Mouse (Mus musculus) spleen, postnatal 36 days (tissue): Measurements from ENCODE around the gene Them5.

Experiments used
- DNase-seq, 2 experiments: peaks; one replicate each; pipeline ENCODE4 v3.0.0; 2022; ENCODE audit warnings: low spot score in 2 of 2, mixed read lengths in 1 of 2

Gene Them5

DNA sequence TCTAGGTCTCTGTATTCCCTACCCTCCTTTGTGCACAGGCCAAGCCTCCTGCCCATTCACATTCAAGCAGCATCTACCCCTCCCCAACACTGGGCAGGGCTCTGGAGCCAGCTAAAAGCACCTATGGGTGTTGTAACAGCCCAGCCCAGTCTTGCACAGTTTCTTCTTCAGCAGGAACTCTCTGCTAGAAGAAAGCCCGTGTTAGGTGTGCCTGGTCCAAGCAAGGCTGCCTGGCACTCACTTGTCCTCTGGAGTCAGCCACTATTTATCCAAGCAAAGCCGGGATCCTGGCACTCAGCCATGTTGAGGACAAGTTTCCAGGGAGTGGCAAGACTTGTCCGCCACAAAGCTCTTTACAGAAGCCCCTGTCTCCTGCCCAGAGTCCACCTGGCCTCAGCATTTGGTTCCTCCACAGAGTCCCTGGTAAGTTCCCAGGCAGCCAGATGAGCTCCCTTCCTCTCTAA is at the start of gene Them5:
Gene Them5, plus strand, starts transcription at position 141 of the 464 bp plus-strand sequence.
- DNase-seq: no peak

DNA sequence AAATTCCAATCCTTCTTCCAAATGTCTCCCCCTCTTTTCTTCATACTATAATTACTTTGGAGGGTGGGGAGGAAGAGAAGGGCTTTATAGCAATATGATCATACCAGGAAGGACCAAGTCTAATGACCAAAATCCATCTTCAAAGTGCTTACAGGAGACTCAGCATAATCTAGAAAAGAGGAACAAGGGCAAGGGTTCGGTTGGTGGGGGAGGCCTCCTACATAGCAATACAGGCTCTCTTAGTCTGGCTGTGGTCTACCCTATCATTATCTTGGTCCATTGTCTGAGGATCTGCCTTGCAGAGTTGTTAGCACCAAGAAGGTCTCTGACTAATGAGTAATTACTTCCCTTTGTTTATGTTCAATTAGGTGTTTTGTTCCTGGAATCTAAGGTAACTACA is 36.4 kb upstream of the Them5 start:
- DNase-seq: no peak

DNA sequence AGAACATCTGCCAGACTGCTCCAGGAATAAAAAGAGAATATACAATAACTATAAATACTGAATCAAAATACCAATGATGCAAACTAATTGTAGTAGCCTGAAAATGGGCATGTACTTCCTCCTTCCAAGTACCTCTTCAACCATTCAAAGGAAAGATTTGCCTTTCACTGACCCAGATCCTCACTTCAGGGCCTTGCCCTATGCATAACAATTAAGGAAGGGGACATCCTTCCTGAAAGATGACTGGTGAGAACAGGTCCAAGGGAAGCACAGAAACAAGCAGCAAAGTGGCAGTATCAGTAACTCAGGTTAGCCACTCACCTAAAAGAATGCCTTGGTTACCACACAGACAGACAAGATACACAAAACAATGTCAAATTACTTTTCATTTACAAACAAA is 34.9 kb upstream of the Them5 start:
- DNase-seq: no peak

DNA sequence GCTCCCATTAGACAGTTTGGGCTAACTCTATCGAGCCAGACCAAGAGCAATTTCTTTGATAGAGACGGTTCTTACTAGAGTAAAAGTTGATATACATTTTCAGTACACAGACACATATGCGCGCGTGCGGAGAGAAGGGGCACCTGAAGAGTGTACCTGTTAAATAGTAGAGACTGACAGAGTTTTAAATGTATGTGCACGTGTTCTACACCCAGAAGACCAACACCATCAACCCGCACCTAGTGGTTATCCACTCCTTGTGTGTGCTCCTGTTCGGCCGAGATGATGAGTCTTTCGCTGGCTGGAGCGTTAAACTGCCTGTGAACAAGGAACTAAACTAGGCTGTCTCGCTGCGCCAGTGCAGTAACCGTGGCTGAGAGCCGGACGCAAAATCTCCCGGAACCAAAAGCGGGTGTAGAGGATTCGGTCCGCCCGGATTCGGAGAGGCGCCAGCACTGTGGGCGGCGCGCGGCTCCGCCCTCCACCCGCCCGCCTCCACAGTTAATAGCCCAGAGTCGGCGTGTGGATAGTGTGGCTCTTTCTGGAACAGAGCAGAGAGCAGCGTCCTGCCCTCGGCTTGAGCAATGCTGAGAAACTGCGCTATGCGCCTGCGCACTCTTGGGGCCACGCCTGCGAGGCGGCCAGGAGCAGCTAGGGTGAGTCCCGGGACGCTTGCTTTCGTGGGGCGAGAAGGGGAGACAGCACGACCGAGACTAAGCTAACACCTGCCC is 32.1 kb upstream of the Them5 start, which contains the start of gene Them4:
Gene Them4, plus strand, starts transcription at position 457 of the 731 bp plus-strand sequence.
- DNase-seq: peak; percentile 87 to 89

- DNase-seq: no peak
Measured at GRCm38 (mm10) chr3:94310491-94310890, 31.4 kb upstream of the Them5 start.

DNA sequence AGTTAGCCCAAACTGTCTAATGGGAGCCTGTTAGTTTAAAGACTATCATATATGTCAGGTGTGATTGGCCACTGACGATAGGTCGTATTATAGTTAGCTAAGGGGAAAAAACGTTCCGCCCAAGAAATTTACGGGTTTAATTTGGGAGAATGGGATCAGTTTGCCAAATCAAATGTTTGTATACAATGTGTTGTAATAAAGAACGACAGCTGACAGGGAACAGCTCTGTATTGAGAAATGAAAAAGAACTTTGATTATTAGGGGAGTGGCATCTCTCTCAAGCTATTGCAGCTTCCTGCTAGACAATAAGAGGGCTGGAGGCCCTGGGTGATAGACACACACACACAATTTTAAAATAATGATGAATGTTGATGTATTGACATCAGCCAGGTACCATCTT is 31.0 kb upstream of the Them5 start:
- no peak for DNase-seq

GRCm38 (mm10) chr3:94311376-94311775 is 30.5 kb upstream of the Them5 start:
- DNase-seq: no peak

DNA sequence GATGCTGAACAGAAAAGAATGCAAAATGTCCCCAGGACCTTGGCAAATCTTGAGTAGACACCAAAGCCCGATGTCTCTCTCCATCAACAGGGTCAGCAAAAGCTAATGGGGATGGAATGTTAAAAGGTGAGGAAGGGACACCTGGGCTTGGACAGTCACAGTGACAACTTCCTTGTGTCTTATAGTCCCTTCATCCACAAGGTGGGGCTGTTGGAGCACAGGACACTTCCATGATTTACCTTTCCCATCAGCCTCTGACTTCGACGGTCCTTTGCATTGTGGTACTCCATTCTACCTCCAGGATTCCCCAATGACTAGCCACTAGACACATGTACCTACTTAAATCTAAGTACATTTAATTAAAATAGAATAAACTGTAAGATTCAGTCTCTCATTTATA is 13.2 kb upstream of the Them5 start:
- DNase-seq: no peak

GRCm38 (mm10) chr3:94334442-94334841 is 7.5 kb upstream of the Them5 start:
- DNase-seq: no peak

- DNase-seq: no peak
Measured at GRCm38 (mm10) chr3:94338522-94338921, 3.4 kb upstream of the Them5 start.

- no peak for DNase-seq
Measured at GRCm38 (mm10) chr3:94342552-94342951, 653 bp downstream of the Them5 start.

GRCm38 (mm10) chr3:94344182-94344581 is 2.3 kb downstream of the Them5 start:
- no peak for DNase-seq

DNA sequence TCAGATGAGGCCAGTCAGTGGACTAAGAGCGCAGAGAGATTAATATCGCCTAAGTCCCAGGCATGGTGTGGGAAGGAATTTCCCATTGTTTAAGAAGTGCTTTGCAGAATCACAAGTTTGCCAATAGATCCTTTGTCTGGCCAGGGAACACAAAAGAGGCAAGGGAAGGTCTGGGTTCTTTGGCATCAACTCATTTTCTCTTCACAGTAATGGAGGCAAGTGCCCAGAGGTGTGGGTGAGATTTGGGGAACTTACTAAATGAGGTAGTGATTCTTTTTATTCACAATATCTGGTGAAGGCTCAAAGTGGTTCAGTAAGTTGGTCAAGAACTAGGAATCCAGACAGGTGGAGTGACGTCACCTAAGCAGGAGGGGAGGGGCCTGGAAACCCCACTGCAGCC is 3.0 kb downstream of the Them5 start:
- DNase-seq: no peak

GRCm38 (mm10) chr3:94348146-94348545 is 6.2 kb downstream of the Them5 start:
- DNase-seq: no peak

DNA sequence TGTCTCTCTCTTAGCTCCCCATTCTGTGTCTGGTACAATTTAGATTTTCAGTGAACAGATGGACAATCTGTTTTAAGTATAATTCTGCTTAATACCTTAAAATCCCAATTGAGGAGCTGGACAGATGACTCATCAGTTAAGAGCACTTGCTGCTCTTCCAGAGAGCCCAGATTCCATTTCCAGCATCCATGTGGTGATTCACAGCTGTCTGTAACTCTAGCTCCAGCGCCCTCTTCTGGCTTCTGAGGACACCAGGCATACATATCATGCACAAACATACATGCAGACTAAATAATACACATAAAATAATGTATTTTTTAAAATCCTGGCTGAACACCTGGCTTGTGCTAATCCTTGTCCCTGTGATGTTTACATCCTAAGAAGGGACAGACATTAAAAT is 18.9 kb downstream of the Them5 start:
- DNase-seq: no peak

GRCm38 (mm10) chr3:94362138-94362537 is 20.2 kb downstream of the Them5 start, which contains the start of gene C2cd4d:
C2cd4d (plus strand) TSS chr3:94362438.
- no peak for DNase-seq

GRCm38 (mm10) chr3:94363291-94364153 is 21.6 kb downstream of the Them5 start:
- no peak for DNase-seq

DNA sequence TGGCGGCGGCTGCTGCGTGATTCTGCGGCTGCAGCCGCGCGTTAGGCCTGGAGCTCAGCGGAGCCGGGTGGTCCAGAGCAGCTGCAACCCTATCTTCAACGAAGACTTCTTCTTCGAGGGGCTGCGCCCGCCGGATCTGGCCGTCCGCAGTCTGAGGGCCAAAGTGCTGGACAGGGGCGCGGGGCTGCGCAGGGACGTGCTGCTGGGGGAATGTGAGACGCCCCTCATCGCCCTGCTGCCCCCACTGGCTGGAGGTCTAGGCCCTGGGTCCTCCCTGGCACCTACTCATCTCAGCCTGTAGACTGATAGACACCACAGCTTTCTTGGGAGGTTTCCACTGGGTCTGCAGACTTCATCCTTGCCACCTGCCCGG is 22.2 kb downstream of the Them5 start:
- no peak for DNase-seq

- peak; percentile 42 to 50 for DNase-seq
Measured at GRCm38 (mm10) chr3:94366761-94367160, 24.9 kb downstream of the Them5 start.

- DNase-seq: no peak
Measured at GRCm38 (mm10) chr3:94367511-94367910, 25.6 kb downstream of the Them5 start.

DNA sequence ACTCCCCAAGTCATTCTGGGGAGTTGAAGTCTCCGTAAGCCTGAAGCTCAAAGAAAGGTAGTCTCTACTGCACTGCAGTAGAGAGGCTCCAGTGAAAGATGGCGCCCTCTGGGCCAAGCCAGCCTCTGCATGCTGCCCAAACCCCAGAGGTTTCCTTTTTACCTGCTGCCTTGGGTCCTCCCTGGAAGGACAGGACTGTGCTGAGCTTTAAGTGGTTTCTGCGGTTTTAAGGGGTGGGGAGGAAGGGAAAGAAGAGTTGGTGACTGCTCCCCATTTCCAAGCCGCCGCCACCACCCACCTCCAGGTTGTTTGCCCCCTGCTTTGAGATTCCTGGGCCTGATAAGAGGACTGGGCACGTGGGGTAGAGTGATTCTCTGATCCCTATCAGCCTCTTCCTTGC is 26.7 kb downstream of the Them5 start:
- DNase-seq: no peak

GRCm38 (mm10) chr3:94369709-94370108 is 27.8 kb downstream of the Them5 start:
- DNase-seq: no peak

- DNase-seq: no peak
Measured at GRCm38 (mm10) chr3:94371637-94372036, 29.7 kb downstream of the Them5 start.
